Mouse (Mus musculus) cortical plate, adult 2 months (tissue): Measurements from ENCODE around the gene Cela2a.

ENCODE experiments used
- CTCF ChIP-seq: fragments of 200-500 bp; IDR thresholded peaks from 2 replicates; pipeline ENCODE4 v1.5.1; 2011; ENCODE audit warnings: mild to moderate bottlenecking, control low read depth, low read length; ENCODE audit not compliant: insufficient read depth; ENCODE audit errors: extremely low read depth
- POLR2A ChIP-seq: fragments of 200-500 bp; IDR thresholded peaks from 2 replicates; pipeline ENCODE4 v1.6.1; 2011; ENCODE audit warnings: mild to moderate bottlenecking, low read length, control low read depth; ENCODE audit not compliant: insufficient read depth; ENCODE audit errors: extremely low read depth

DNA sequence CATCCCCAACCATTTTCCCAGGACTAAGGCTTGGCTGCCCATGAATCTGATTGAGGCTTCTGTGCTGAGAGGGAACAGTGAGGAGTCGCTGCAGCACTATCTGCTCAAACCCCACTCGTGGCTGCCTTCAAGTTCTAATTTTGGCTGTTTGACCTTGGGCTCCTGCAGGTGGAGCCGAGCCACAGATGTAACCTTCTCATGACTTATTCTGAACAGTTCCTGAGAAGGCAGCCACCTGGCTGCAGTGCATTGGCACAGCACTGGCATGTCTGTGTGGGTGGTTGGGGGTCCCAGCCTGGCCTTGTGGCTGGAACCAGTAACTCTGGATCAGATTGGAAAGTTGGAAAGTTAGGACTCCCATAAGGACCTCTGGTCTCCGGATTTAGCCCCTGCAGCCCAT lies 2.2 kb upstream of the Cela2a start:
- TF ChIP-seq CTCF (no peak), POLR2A (no peak)
